Mouse (Mus musculus) gonadal fat pad, adult 2 months (tissue): Measurements from ENCODE around the gene Ddit4. TPM values are rescaled to one million over a fixed set of nuclear protein-coding genes. Genes with fewer than 3 reads are reported as not detected.

ENCODE experiments used
- DNase-seq: peaks from one replicate; pipeline ENCODE4 v3.0.0-alpha.2; 2012; ENCODE audit warnings: low read depth
- polyA plus RNA-seq: library from polyadenylated mRNA; depleted of rRNA; stranded (reverse); fragments of >200 nt; gene quantifications from 2 replicates; pipeline ENCODE4 v1.2.3, GENCODE M21; 2012

Ddit4 gene
- polyA plus RNA-seq, 1 experiment, result 94.7 TPM

- no peak for DNase-seq
These were observed 32.0 kb downstream of the Ddit4 start for GRCm38 (mm10) chr10:59919494-59920181.

GRCm38 (mm10) chr10:59918111-59918510, 33.5 kb downstream of the Ddit4 start:
- DNase-seq, result no peak

- DNase-seq, result no peak
These were observed 35.0 kb downstream of the Ddit4 start for GRCm38 (mm10) chr10:59916649-59917048.

GRCm38 (mm10) chr10:59916159-59916558, 35.5 kb downstream of the Ddit4 start:
- peak; percentile 94 for DNase-seq

- DNase-seq, result no peak
These were observed 36.3 kb downstream of the Ddit4 start for GRCm38 (mm10) chr10:59915196-59915962.

- no peak for DNase-seq
These were observed 40.0 kb downstream of the Ddit4 start for GRCm38 (mm10) chr10:59911561-59912198.

GRCm38 (mm10) chr10:59911091-59911490, 40.5 kb downstream of the Ddit4 start:
- peak; percentile 79 for DNase-seq

GRCm38 (mm10) chr10:59909357-59909847, 42.2 kb downstream of the Ddit4 start:
- no peak for DNase-seq

GRCm38 (mm10) chr10:59908776-59909315, 42.8 kb downstream of the Ddit4 start:
- no peak for DNase-seq

GRCm38 (mm10) chr10:59907695-59908299, 43.8 kb downstream of the Ddit4 start:
- DNase-seq, result no peak

GRCm38 (mm10) chr10:59907080-59907609, 44.5 kb downstream of the Ddit4 start:
- no peak for DNase-seq

- no peak for DNase-seq
These were observed 48.5 kb downstream of the Ddit4 start for GRCm38 (mm10) chr10:59903170-59903569.

GRCm38 (mm10) chr10:59902606-59902990, 49.0 kb downstream of the Ddit4 start:
- no peak for DNase-seq

GRCm38 (mm10) chr10:59901986-59902605, 49.5 kb downstream of the Ddit4 start:
- DNase-seq, result no peak

GRCm38 (mm10) chr10:59901463-59901862, 50.2 kb downstream of the Ddit4 start:
- DNase-seq, result no peak

- DNase-seq, result no peak
These were observed 50.7 kb downstream of the Ddit4 start for GRCm38 (mm10) chr10:59900939-59901338.

GRCm38 (mm10) chr10:59900174-59900435, 51.5 kb downstream of the Ddit4 start:
- DNase-seq, result no peak
